Mouse (Mus musculus) limb, embryonic 13.5 days (tissue): Measurements from ENCODE around the gene Epha2. TPM values are rescaled to one million over a fixed set of nuclear protein-coding genes. Genes with fewer than 3 reads are reported as not detected.

Experiments used
- ATAC-seq: fragments of 200-750 bp; cut with Nextera tagmentation; 2 replicates; pipeline ENCODE4 v1.8.0; 2017; ENCODE audit warnings: low read depth, moderate number of reproducible peaks, moderate TSS enrichment; ENCODE audit not compliant: low FRiP score
- H3K27ac ChIP-seq: fragments of 300-500 bp; sonication (generic); 2 replicates; pipeline ENCODE4 v1.5.1; 2015; ENCODE audit warnings: inconsistent platforms, mild to moderate bottlenecking, moderate library complexity
- H3K27me3 ChIP-seq: fragments of 300-500 bp; sonication (generic); 2 replicates; pipeline ENCODE4 v1.6.1; 2015; ENCODE audit warnings: mild to moderate bottlenecking, inconsistent platforms
- H3K36me3 ChIP-seq: fragments of 300-500 bp; sonication (generic); 2 replicates; pipeline ENCODE4 v1.6.1; 2015; ENCODE audit warnings: inconsistent platforms, mild to moderate bottlenecking, moderate library complexity
- H3K4me1 ChIP-seq: fragments of 300-500 bp; sonication (generic); 2 replicates; pipeline ENCODE4 v1.6.1; 2015; ENCODE audit warnings: inconsistent platforms
- H3K4me2 ChIP-seq: fragments of 300-500 bp; sonication (generic); replicated peaks from 2 replicates; pipeline ENCODE4 v1.6.1; 2015; ENCODE audit warnings: inconsistent platforms, mild to moderate bottlenecking, moderate library complexity
- H3K4me3 ChIP-seq: fragments of 300-500 bp; sonication (generic); 2 replicates; pipeline ENCODE4 v1.5.1; 2015; ENCODE audit warnings: moderate library complexity, mild to moderate bottlenecking, inconsistent platforms
- H3K9ac ChIP-seq: fragments of 300-500 bp; sonication (generic); 2 replicates; pipeline ENCODE4 v1.6.1; 2015; ENCODE audit warnings: mild to moderate bottlenecking, inconsistent platforms
- H3K9me3 ChIP-seq: fragments of 300-500 bp; sonication (generic); 2 replicates; pipeline ENCODE4 v1.6.1; 2016; ENCODE audit warnings: inconsistent platforms
- WGBS: fragments of 180-500 bp; shearing (Covaris S2); methylation state at CpG from one replicate; pipeline ENCODE4 v1.1.7; 2015; 5-methylcytosine and 5-hydroxymethylcytosine counted together
- microRNA-seq: library from miRNA; unstranded; fragments of <30 nt; microRNA quantifications from one replicate; pipeline ENCODE4, GENCODE M21; 2016
- polyA plus RNA-seq: library from polyadenylated mRNA; unstranded; fragments of >200 nt; fragmentation: Nextera tagmentation; extraction: Ambion mirVana; gene quantifications from 2 replicates; pipeline ENCODE4 v1.2.1, GENCODE M21; 2015

Epha2 gene
- polyA plus RNA-seq, 1 experiment from 2014 or later = 3.9 TPM

GRCm38 (mm10) chr4:141360846-141361245 is 59.8 kb downstream of the Epha2 start:
- Histone ChIP-seq H3K4me1 (peaks cover 13% of the 10 kb centered on the region), H3K9me3 (no peaks in the 10 kb centered on the region), H3K27me3 (peaks cover 28% of the 10 kb centered on the region), H3K4me3 (no peak overlapping the region), H3K9ac (no peak overlapping the region), H3K4me2 (no peak overlapping the region), H3K36me3 (no peaks in the 10 kb centered on the region), H3K27ac (no peak overlapping the region)
- ATAC-seq = no peak
- WGBS = 28% methylated on average over 7 of the region's 7 CpGs

GRCm38 (mm10) chr4:141362937-141363548 is 62.0 kb downstream of the Epha2 start:
- Histone ChIP-seq H3K36me3 (no peaks in the 10 kb centered on the region), H3K27ac (no peak overlapping the region), H3K9ac (no peak overlapping the region), H3K4me2 (no peak overlapping the region), H3K4me1 (peaks cover 16% of the 10 kb centered on the region), H3K27me3 (peaks cover 50% of the 10 kb centered on the region), H3K9me3 (no peaks in the 10 kb centered on the region), H3K4me3 (no peak overlapping the region)
- 29% methylated on average over 11 of the region's 11 CpGs for WGBS
- ATAC-seq = no peak

- no peak overlapping the region for H3K4me2 ChIP-seq
- peaks cover 69% of the 10 kb centered on the region for H3K27me3 ChIP-seq
- H3K4me3 ChIP-seq = no peak overlapping the region
- H3K4me1 ChIP-seq = peaks cover 6% of the 10 kb centered on the region; the same call in 1 of the 2 replicates
- no peaks in the 10 kb centered on the region for H3K36me3 ChIP-seq
- ATAC-seq = no peak
- no peaks in the 10 kb centered on the region for H3K9me3 ChIP-seq
- WGBS = 64% methylated on average over 8 of the region's 8 CpGs
- H3K27ac ChIP-seq = no peak overlapping the region
- H3K9ac ChIP-seq = no peak overlapping the region; the same call in 1 of the 2 replicates
Measured at GRCm38 (mm10) chr4:141365126-141365525, 64.1 kb downstream of the Epha2 start.

- H3K4me2 ChIP-seq = no peak overlapping the region
- no peak overlapping the region for H3K4me3 ChIP-seq
- no peak for ATAC-seq
- no peaks in the 10 kb centered on the region for H3K9me3 ChIP-seq
- no peak overlapping the region for H3K27ac ChIP-seq
- H3K4me1 ChIP-seq = peaks cover 6% of the 10 kb centered on the region; the same call in 1 of the 2 replicates
- H3K27me3 ChIP-seq = peaks cover 71% of the 10 kb centered on the region
- no peaks in the 10 kb centered on the region for H3K36me3 ChIP-seq
- H3K9ac ChIP-seq = no peak overlapping the region
- 47% methylated on average over 7 of the region's 7 CpGs for WGBS
Measured at GRCm38 (mm10) chr4:141365876-141366275, 64.8 kb downstream of the Epha2 start.

GRCm38 (mm10) chr4:141367997-141368791 is 67.2 kb downstream of the Epha2 start, which contains the start of gene Fam131c:
Gene Fam131c (plus strand): TSS chr4:141368220.
- WGBS = 1% methylated on average over 69 of the region's 71 CpGs
- Histone ChIP-seq H3K9me3 (no peaks in the 10 kb centered on the region), H3K27ac (no peak within 1 kb of the TSS), H3K9ac (peak within 1 kb of the TSS; percentile 72), H3K4me3 (peak within 1 kb of the TSS; percentile 58), H3K36me3 (no peaks in the 10 kb centered on the region), H3K4me2 (peak within 1 kb of the TSS; percentile 97), H3K4me1 (peaks cover 6% of the 10 kb centered on the region; the same call in 1 of the 2 replicates), H3K27me3 (peaks cover 66% of the 10 kb centered on the region)
- 0 out of 2 replicates have a peak, but pooled peaks have one; percentile 24 for ATAC-seq

GRCm38 (mm10) chr4:141372426-141372825 is 71.4 kb downstream of the Epha2 start:
- H3K4me3 ChIP-seq = no peak overlapping the region
- no peak for ATAC-seq
- no peaks in the 10 kb centered on the region for H3K9me3 ChIP-seq
- 91% methylated on average over 5 of the region's 5 CpGs for WGBS
- H3K4me1 ChIP-seq = peaks cover 6% of the 10 kb centered on the region; the same call in 1 of the 2 replicates
- H3K36me3 ChIP-seq = no peaks in the 10 kb centered on the region
- H3K27me3 ChIP-seq = peaks cover 27% of the 10 kb centered on the region
- H3K9ac ChIP-seq = no peak overlapping the region
- H3K4me2 ChIP-seq = no peak overlapping the region
- no peak overlapping the region for H3K27ac ChIP-seq

Small RNA genes lying within 50 kb of the gene (microRNA-seq; reads per million reads assigned to microRNA genes)
- not detected for gene Gm25690

Other genes starting within 250 kb of the Epha2 start
- 7.2 and 8.0 TPM in 2 replicates for gene Crocc, start 240.7 kb upstream of the Epha2 start, polyA plus RNA-seq
- gene Necap2, start 222.9 kb upstream of the Epha2 start, polyA plus RNA-seq = 88.7 and 92.3 TPM in 2 replicates
- gene Spata21, start 212.9 kb upstream of the Epha2 start, polyA plus RNA-seq = 0.08 and 0.20 TPM in 2 replicates
- 43.6 and 44.2 TPM in 2 replicates for gene Szrd1, start 161.5 kb upstream of the Epha2 start, polyA plus RNA-seq
- gene Fbxo42, start 153.3 kb upstream of the Epha2 start, polyA plus RNA-seq = 27.2 and 27.7 TPM in 2 replicates
- gene Rsg1, start 87.3 kb upstream of the Epha2 start, polyA plus RNA-seq = 6.1 and 8.4 TPM in 2 replicates
- gene Arhgef19, start 61.7 kb upstream of the Epha2 start, polyA plus RNA-seq = 8.1 and 10.9 TPM in 2 replicates
- 0.65 and 0.91 TPM in 2 replicates for gene Fam131c, start 67.0 kb downstream of the Epha2 start, polyA plus RNA-seq
- gene Clcnka, start 97.5 kb downstream of the Epha2 start, polyA plus RNA-seq = 0.23 and 0.36 TPM in 2 replicates
- not detected in 2 replicates for gene Clcnkb, start 114.8 kb downstream of the Epha2 start, polyA plus RNA-seq
- gene Hspb7, start 119.5 kb downstream of the Epha2 start, polyA plus RNA-seq = 0.06 and 0.10 TPM in 2 replicates
- not detected in 2 replicates for gene Srarp, start 134.9 kb downstream of the Epha2 start, polyA plus RNA-seq
- gene Zbtb17, start 143.4 kb downstream of the Epha2 start, polyA plus RNA-seq = 48.6 and 48.7 TPM in 2 replicates
- gene Spen, start 237.4 kb downstream of the Epha2 start, polyA plus RNA-seq = 10.8 and 11.5 TPM in 2 replicates